Mouse (Mus musculus): Measurements from ENCODE around the gene Iqcd.

DNA sequence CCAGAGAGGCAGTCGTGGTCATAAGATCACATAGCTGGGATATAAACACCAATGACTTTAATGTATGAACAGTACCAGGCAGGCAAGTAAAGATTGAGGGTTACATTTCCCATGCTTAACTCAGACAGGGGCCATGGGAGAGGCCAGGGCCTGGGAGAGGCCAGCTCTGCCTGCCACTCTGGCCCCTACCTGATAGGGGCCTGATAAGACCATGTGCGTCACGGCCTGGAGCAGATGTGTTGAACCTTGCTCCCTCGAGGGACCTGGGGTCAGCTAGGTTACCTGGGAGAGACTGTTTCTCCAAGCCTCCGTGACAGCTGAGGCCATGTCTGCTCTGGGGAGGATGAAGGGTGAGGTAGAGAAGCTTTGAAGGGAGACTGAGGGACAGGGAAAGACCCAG lies 62.4 kb downstream of the Iqcd start:
- no peak for TF ChIP-seq EP300 (IDR thresholded peaks at IDR 0.05)
- no peak for TF ChIP-seq CTCF (IDR thresholded peaks at IDR 0.05)
